Mouse (Mus musculus) midbrain, embryonic 16.5 days (tissue): ENCODE results near the gene Il2ra. TPM values are rescaled to one million over a fixed set of nuclear protein-coding genes. Genes with fewer than 3 reads are reported as not detected.

Source experiments
- ATAC-seq: fragments of 200-750 bp; cut with Nextera tagmentation; 2 replicates; pipeline ENCODE4 v1.8.0; 2017; ENCODE audit warnings: moderate TSS enrichment
- H3K27ac ChIP-seq: fragments of 300-500 bp; sonication (generic); 2 replicates; pipeline ENCODE4 v1.5.1; 2014; ENCODE audit warnings: mild to moderate bottlenecking, low read length, mixed read lengths
- H3K27me3 ChIP-seq: fragments of 300-500 bp; sonication (generic); 2 replicates; pipeline ENCODE4 v1.6.1; 2014; ENCODE audit warnings: low read depth, low read length, mixed read lengths; ENCODE audit not compliant: control insufficient read depth, insufficient read depth
- H3K36me3 ChIP-seq: fragments of 300-500 bp; sonication (generic); 2 replicates; pipeline ENCODE4 v1.6.1; 2014; ENCODE audit warnings: mild to moderate bottlenecking, low read length, moderate library complexity, mixed read lengths; ENCODE audit not compliant: control insufficient read depth, insufficient read depth
- H3K4me1 ChIP-seq: fragments of 300-500 bp; sonication (generic); 2 replicates; pipeline ENCODE4 v1.6.1; 2014; ENCODE audit warnings: mild to moderate bottlenecking, low read length, mixed read lengths; ENCODE audit not compliant: control insufficient read depth, insufficient read depth
- H3K4me2 ChIP-seq: fragments of 300-500 bp; sonication (generic); 2 replicates; pipeline ENCODE4 v1.6.1; 2014; ENCODE audit warnings: mild to moderate bottlenecking, low read length, mixed read lengths
- H3K4me3 ChIP-seq: fragments of 300-500 bp; sonication (generic); 2 replicates; pipeline ENCODE4 v1.5.1; 2014; ENCODE audit warnings: low read depth, mild to moderate bottlenecking, low read length, moderate library complexity, mixed read lengths
- H3K9ac ChIP-seq: fragments of 300-500 bp; sonication (generic); 2 replicates; pipeline ENCODE4 v1.6.1; 2014; ENCODE audit warnings: low read depth, low read length, mixed read lengths
- H3K9me3 ChIP-seq: fragments of 300-500 bp; sonication (generic); replicated peaks from 2 replicates; pipeline ENCODE4 v1.6.1; 2014; ENCODE audit warnings: mild to moderate bottlenecking, low read length, mixed read lengths; ENCODE audit not compliant: control insufficient read depth, poor library complexity, severe bottlenecking
- WGBS: fragments of 180-500 bp; shearing (Covaris S2); extraction: QIAGEN DNeasy Blood & Tissue Kit; methylation state at CpG from one replicate; pipeline ENCODE4 v1.1.7; 2014; 5-methylcytosine and 5-hydroxymethylcytosine counted together
- polyA plus RNA-seq: library from polyadenylated mRNA; unstranded; fragments of >200 nt; fragmentation: Nextera tagmentation; extraction: Ambion mirVana; gene quantifications from 2 replicates; pipeline ENCODE4 v1.2.1, GENCODE M21; 2015

Il2ra gene
- polyA plus RNA-seq, 1 experiment from 2014 or later: 0.04 TPM

GRCm38 (mm10) chr2:11682712-11683111 is 40.1 kb downstream of the Il2ra start:
- Histone ChIP-seq H3K4me2 (no peak overlapping the region), H3K27me3 (no peaks in the 10 kb centered on the region), H3K27ac (no peak overlapping the region), H3K4me1 (no peaks in the 10 kb centered on the region), H3K36me3 (no peaks in the 10 kb centered on the region), H3K9ac (no peak overlapping the region), H3K9me3 (no peaks in the 10 kb centered on the region), H3K4me3 (no peak overlapping the region)
- 60% methylated on average over 4 of the region's 4 CpGs for WGBS
- ATAC-seq: no peak

GRCm38 (mm10) chr2:11686512-11686911 is 43.9 kb downstream of the Il2ra start:
- Histone ChIP-seq H3K36me3 (no peaks in the 10 kb centered on the region), H3K27ac (no peak overlapping the region), H3K4me3 (no peak overlapping the region), H3K27me3 (no peaks in the 10 kb centered on the region), H3K4me1 (no peaks in the 10 kb centered on the region), H3K4me2 (no peak overlapping the region), H3K9me3 (no peaks in the 10 kb centered on the region), H3K9ac (no peak overlapping the region)
- WGBS: 81% methylated on average over 4 of the region's 4 CpGs
- ATAC-seq: no peak

- H3K9me3 ChIP-seq: no peaks in the 10 kb centered on the region
- H3K27ac ChIP-seq: no peak overlapping the region
- no peak overlapping the region for H3K9ac ChIP-seq
- 19% methylated on average over 3 of the region's 3 CpGs for WGBS
- no peaks in the 10 kb centered on the region for H3K27me3 ChIP-seq
- H3K36me3 ChIP-seq: no peaks in the 10 kb centered on the region
- H3K4me1 ChIP-seq: no peaks in the 10 kb centered on the region
- no peak for ATAC-seq
- H3K4me2 ChIP-seq: no peak overlapping the region
- H3K4me3 ChIP-seq: no peak overlapping the region
These were observed 44.8 kb downstream of the Il2ra start for GRCm38 (mm10) chr2:11687436-11687835.

- Histone ChIP-seq H3K27ac (no peak overlapping the region), H3K4me1 (no peaks in the 10 kb centered on the region), H3K9ac (no peak overlapping the region), H3K9me3 (no peaks in the 10 kb centered on the region), H3K4me3 (no peak overlapping the region), H3K4me2 (no peak overlapping the region), H3K36me3 (no peaks in the 10 kb centered on the region), H3K27me3 (no peaks in the 10 kb centered on the region)
- 70% methylated on average over 8 of the region's 8 CpGs for WGBS
- ATAC-seq: no peak
These were observed 47.7 kb downstream of the Il2ra start for GRCm38 (mm10) chr2:11690201-11690890.

- Histone ChIP-seq H3K27ac (no peak overlapping the region), H3K9ac (no peak overlapping the region), H3K4me3 (no peak overlapping the region), H3K4me1 (no peaks in the 10 kb centered on the region), H3K27me3 (no peaks in the 10 kb centered on the region), H3K36me3 (no peaks in the 10 kb centered on the region), H3K9me3 (no peaks in the 10 kb centered on the region), H3K4me2 (no peak overlapping the region)
- WGBS: 89% methylated on average over 4 of the region's 4 CpGs
- no peak for ATAC-seq
These were observed 50.7 kb downstream of the Il2ra start for GRCm38 (mm10) chr2:11693352-11693751.

- Histone ChIP-seq H3K27me3 (no peaks in the 10 kb centered on the region), H3K36me3 (no peaks in the 10 kb centered on the region), H3K4me3 (no peak overlapping the region), H3K9ac (no peak overlapping the region), H3K4me1 (no peaks in the 10 kb centered on the region), H3K4me2 (no peak overlapping the region), H3K9me3 (no peaks in the 10 kb centered on the region), H3K27ac (no peak overlapping the region)
- no peak for ATAC-seq
- WGBS: 72% methylated on average over 2 of the region's 2 CpGs
These were observed 51.5 kb downstream of the Il2ra start for GRCm38 (mm10) chr2:11694104-11694503.

- H3K4me2 ChIP-seq: no peak overlapping the region
- no peak overlapping the region for H3K4me3 ChIP-seq
- H3K36me3 ChIP-seq: no peaks in the 10 kb centered on the region
- no peaks in the 10 kb centered on the region for H3K9me3 ChIP-seq
- H3K27ac ChIP-seq: no peak overlapping the region
- no peaks in the 10 kb centered on the region for H3K4me1 ChIP-seq
- 73% methylated on average over 2 of the region's 2 CpGs for WGBS
- no peak overlapping the region for H3K9ac ChIP-seq
- no peak for ATAC-seq
- H3K27me3 ChIP-seq: no peaks in the 10 kb centered on the region
These were observed 53.3 kb downstream of the Il2ra start for GRCm38 (mm10) chr2:11695867-11696266.

- Histone ChIP-seq H3K9ac (no peak overlapping the region), H3K9me3 (no peaks in the 10 kb centered on the region), H3K4me2 (no peak overlapping the region), H3K27me3 (no peaks in the 10 kb centered on the region), H3K36me3 (no peaks in the 10 kb centered on the region), H3K4me1 (no peaks in the 10 kb centered on the region), H3K4me3 (no peak overlapping the region), H3K27ac (no peak overlapping the region)
- no peak for ATAC-seq
- WGBS: 61% methylated on average over 5 of the region's 5 CpGs
These were observed 56.4 kb downstream of the Il2ra start for GRCm38 (mm10) chr2:11698994-11699393.

- H3K9ac ChIP-seq: no peak overlapping the region
These were observed 57.3 kb downstream of the Il2ra start for GRCm38 (mm10) chr2:11699905-11700304.

More at GRCm38 (mm10) chr2:11699905-11700304, 57.3 kb downstream of the Il2ra start:
- no peak for ATAC-seq
- no peaks in the 10 kb centered on the region for H3K9me3 ChIP-seq
- H3K27ac ChIP-seq: no peak overlapping the region
- H3K4me2 ChIP-seq: no peak overlapping the region
- no peaks in the 10 kb centered on the region for H3K4me1 ChIP-seq
- no peaks in the 10 kb centered on the region for H3K36me3 ChIP-seq
- peaks cover under 1% of the 10 kb centered on the region; the same call in 1 of the 2 replicates for H3K27me3 ChIP-seq
- H3K4me3 ChIP-seq: no peak overlapping the region
- WGBS: 94% methylated on average over 2 of the region's 2 CpGs
